Mouse (Mus musculus) layer of hippocampus, adult 2 months (tissue): ENCODE measurements at regions not wholly inside any gene's neighbourhood (a gene's known extent, or its start where the extent isn't known, plus 50 kb on each side); places are given as distances from the start of the nearest gene placed in this dataset.

Source experiments
- DNase-seq, 2 experiments: peaks; one replicate each; pipeline ENCODE4 v3.0.0; 2022; ENCODE audit warnings: low spot score in 2 of 2
- H3K27ac ChIP-seq: fragments of 200-600 bp; 2 replicates; pipeline ENCODE4 v1.8.1; 2022
- H3K4me3 ChIP-seq: fragments of 200-600 bp; 2 replicates; pipeline ENCODE4 v1.8.1; 2022; ENCODE audit warnings: mild to moderate bottlenecking
- CTCF ChIP-seq: fragments of 200-600 bp; conservative IDR thresholded peaks from 2 replicates; pipeline ENCODE4 v1.8.1; 2022; ENCODE audit warnings: antibody characterized with exemption, mild to moderate bottlenecking, moderate library complexity

DNA sequence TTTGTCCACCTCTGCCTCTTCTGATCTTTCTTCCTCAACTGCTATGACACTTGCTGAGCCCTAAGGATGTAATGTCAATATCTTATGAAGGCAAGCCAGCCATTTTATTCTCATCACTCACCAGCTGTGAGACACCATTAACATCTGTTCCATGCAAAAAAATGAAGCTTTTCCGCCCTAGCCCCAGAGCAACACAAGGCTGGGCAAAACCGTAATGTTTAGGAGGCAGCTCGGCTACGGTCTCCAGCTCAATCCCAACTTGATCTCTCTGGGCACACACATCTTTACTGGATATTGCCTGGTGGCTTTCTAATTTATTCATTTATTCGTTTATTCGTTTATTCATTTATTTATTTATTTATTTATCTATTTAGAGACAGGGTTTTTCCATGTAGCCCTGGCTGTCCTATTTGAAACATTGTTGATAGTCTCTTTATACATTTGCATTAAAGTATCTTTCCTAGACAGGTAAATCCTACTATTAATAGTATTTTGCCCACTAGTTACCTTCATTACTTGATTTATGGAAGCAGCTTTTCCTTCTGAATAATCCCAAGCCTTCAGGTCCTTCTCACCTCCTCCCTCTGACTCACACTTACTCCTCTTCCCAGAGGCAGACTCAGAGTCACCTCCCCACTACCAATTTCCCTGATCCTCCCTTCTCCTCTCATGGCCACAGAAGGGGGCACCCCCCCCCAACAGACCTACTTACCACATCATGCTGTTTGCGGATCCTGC, 99.9 kb upstream of the Cpm start:
- H3K27ac ChIP-seq: no peak overlapping the region
- no peak overlapping the region for H3K4me3 ChIP-seq
- DNase-seq: no peak
- TF ChIP-seq CTCF: no peak

DNA sequence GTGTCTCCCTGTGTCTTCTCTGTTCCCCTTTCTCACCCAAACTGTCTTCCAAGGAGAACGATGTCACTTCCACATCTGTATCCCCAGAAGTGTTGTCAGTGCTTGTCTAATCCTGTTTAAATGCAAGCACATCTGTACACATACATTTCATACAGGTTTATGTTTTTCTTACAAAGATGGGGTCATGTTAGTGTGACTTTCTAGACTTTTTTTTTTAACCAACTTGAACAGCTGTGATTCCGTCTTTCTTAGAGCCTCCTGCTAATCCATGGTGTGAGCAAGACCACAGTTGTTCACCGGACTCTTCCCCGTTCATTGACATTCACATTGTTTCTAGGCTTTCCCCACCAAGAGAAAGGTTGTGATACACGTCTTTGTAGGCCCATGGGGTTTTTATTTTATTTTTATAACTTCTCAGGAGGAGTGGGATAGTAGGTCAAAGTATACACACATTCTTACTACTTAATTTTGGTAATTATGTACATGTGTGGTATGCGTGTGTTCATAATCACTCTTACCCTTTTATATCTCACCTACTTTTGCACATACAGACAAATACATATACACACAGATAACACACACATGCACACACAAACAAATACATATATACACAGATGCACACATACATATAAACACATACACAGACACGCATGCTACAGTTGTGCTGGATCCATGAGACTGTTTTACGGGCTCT, 100.6 kb upstream of the Cpm start:
- no peak overlapping the region for H3K27ac ChIP-seq
- no peak for DNase-seq
- TF ChIP-seq CTCF: no peak
- no peak overlapping the region for H3K4me3 ChIP-seq

DNA sequence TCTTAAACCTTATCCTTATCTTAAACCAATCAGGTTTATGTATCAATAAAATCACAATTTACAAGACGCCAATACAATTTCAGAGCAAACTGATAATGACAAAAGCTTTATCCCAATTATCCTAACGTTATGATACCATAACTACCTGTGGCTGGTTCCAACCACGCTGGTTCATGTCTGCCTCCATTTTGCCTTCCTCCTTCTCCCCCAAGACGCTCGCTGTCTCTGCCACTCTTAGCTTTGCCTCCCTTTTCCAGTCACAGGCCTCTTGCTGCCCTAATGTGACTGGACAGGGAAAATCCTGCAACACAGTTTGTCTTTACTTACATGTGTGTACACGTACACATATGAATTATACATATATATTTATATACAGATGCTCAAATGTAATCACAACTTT, 101.3 kb upstream of the Cpm start:
- no peak overlapping the region for H3K27ac ChIP-seq
- no peak for TF ChIP-seq CTCF
- H3K4me3 ChIP-seq: no peak overlapping the region
- DNase-seq: no peak

DNA sequence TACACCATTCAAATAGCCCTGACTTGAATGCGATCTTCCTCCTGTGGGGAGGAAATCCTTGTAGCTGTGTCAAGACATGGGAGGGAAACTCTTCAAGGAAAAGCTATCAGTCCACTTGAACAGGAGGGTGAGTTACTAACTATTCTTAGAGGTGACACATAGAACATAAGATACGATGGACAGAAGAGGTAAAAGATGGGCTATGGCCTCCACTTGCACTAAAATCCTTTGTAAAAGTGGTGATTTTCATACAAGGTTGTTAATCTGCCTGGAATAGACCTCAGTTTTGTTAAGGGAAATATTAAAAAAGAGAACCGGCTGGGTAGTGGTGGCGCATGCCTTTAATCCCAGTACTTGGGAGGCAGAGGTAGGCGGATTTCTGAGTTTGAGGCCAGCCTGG, 102.1 kb upstream of the Cpm start:
- DNase-seq: no peak
- Histone ChIP-seq H3K4me3 (no peak overlapping the region), H3K27ac (no peak overlapping the region)
- no peak for TF ChIP-seq CTCF

- DNase-seq: no peak
- Histone ChIP-seq H3K27ac (no peak overlapping the region), H3K4me3 (no peak overlapping the region)
- no peak for TF ChIP-seq CTCF
Observed at GRCm38 (mm10) chr10:117526834-117527188, 102.5 kb upstream of the Cpm start.

DNA sequence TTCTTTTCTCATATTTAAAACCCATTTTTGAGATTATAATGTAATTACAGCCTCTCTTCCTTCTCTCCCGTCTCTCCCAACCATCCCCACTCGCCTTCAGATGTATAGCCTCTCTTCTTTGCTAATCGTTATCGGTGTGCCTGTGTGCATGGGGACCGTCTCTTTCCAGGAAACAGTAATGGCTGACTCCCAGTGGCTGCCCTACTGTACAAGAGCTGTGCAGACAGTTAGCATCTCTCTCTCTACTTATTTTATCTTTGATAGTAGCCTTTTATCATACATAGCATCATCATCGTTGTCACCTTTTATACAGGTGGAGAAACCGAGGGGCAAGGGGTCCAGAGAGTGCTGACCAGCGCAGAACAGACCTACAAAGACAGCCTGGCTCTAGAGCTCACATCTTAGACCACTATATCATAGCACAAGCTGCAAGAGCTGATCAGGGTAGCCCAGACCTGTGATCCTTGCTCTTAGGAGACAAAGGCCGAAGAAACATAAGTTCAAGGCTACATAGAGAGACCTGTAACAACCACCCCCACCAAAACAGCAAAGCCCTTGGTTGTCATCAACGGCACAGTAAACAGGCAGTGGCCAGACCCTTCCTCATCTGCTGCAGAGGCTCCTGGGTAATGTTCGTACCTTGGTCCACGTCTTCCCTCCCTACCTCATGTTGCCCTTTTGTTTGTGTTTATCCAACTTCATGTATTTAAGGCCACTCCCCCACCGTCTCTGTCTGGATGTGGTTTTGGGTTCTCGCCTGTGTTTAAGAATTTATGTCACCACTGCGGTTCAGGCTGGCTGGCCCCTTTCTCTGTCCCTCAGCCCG, 103.1 kb upstream of the Cpm start:
- H3K27ac ChIP-seq: no peak overlapping the region
- no peak overlapping the region for H3K4me3 ChIP-seq
- no peak for TF ChIP-seq CTCF
- no peak for DNase-seq

GRCm38 (mm10) chr10:117525608-117526007, 103.7 kb upstream of the Cpm start:
- Histone ChIP-seq H3K4me3 (no peak overlapping the region), H3K27ac (no peak overlapping the region)
- DNase-seq: no peak
- no peak for TF ChIP-seq CTCF

DNA sequence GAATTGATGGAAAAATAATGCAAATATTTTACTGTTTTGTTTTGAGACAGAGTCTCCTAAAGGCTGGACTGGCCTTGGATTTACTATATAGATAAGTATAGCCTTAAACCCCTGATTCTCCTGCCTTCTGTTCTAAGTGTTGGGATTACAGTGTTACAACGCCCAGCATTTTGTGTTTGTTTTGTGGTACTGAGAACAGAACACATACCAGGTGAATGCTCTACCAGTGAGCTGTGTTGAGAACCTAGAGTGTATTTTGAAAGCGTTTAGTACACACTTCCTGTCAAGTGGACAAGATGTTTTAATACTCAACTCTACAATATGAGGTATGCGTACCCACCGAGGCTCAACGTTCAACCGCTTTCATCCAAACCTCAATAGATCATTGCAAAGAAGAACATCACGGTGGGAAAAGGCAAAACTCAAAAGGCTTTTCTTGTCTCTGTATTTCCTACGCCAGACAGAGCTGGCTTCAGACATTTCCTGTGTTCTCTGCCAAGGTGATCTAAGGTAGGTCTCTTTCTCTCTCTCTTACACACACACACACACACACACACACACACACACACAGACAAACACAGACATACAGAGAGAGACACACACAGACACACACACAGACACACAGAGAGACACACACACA, 104.3 kb upstream of the Cpm start:
- no peak for TF ChIP-seq CTCF
- Histone ChIP-seq H3K27ac (no peak overlapping the region), H3K4me3 (no peak overlapping the region)
- no peak for DNase-seq

GRCm38 (mm10) chr10:117524101-117524500, 105.2 kb upstream of the Cpm start:
- no peak for TF ChIP-seq CTCF
- Histone ChIP-seq H3K27ac (no peak overlapping the region), H3K4me3 (no peak overlapping the region)
- DNase-seq: no peak

GRCm38 (mm10) chr10:117522906-117523829, 106.1 kb upstream of the Cpm start:
- DNase-seq: no peak
- no peak for TF ChIP-seq CTCF
- no peak overlapping the region for H3K4me3 ChIP-seq
- H3K27ac ChIP-seq: no peak overlapping the region

DNA sequence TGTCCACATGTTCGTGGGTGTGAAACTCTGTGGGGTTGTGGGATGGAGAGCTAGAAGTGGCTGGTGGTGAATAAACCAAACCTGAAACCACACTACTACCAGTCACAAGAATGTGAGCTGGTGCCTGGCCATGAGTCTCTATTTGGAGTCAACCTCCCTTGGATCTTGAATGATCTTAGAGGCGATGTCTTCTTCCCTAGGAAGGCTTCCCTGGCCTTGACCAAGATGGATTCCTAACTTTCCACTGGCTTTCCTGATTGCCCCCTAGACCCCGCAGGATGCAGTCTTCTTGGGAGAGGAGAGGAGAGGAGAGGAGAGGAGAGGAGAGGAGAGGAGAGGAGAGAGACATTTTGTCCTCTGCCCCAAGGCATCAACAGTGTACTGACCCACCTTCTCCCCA, 106.9 kb upstream of the Cpm start:
- DNase-seq: no peak
- Histone ChIP-seq H3K4me3 (no peak overlapping the region), H3K27ac (no peak overlapping the region)
- TF ChIP-seq CTCF: no peak
